Mouse (Mus musculus) intestine, postnatal 0 days (tissue): ENCODE data around the gene Anxa4. TPM values are rescaled to one million over a fixed set of nuclear protein-coding genes. Genes with fewer than 3 reads are reported as not detected.

Experiments
- ATAC-seq: fragments of 200-750 bp; cut with Nextera tagmentation; 2 replicates; pipeline ENCODE4 v1.8.0; 2017; ENCODE audit warnings: mild to moderate bottlenecking, moderate TSS enrichment, moderate library complexity
- H3K27ac ChIP-seq: fragments of 300-500 bp; sonication (generic); 2 replicates; pipeline ENCODE4 v1.5.1; 2014; ENCODE audit warnings: mild to moderate bottlenecking, low read depth, low read length, moderate library complexity
- H3K27me3 ChIP-seq: fragments of 300-500 bp; sonication (generic); replicated peaks from 2 replicates; pipeline ENCODE4 v1.6.1; 2014; ENCODE audit warnings: low read length, mixed read lengths; ENCODE audit not compliant: control insufficient read depth, insufficient read depth
- H3K36me3 ChIP-seq: fragments of 300-500 bp; sonication (generic); 2 replicates; pipeline ENCODE4 v1.6.1; 2014; ENCODE audit warnings: mild to moderate bottlenecking, moderate library complexity; ENCODE audit not compliant: control insufficient read depth, insufficient read depth
- H3K4me1 ChIP-seq: fragments of 300-500 bp; sonication (generic); replicated peaks from 2 replicates; pipeline ENCODE4 v1.6.1; 2014; ENCODE audit warnings: antibody characterized with exemption, low read length, mixed read lengths; ENCODE audit not compliant: control insufficient read depth, insufficient read depth
- H3K4me2 ChIP-seq: fragments of 300-500 bp; sonication (generic); replicated peaks from 2 replicates; pipeline ENCODE4 v1.6.1; 2014; ENCODE audit warnings: low read depth, mild to moderate bottlenecking, moderate library complexity
- H3K4me3 ChIP-seq: fragments of 300-500 bp; sonication (generic); 2 replicates; pipeline ENCODE4 v1.5.1; 2014; ENCODE audit warnings: low read depth, low read length
- H3K9ac ChIP-seq: fragments of 300-500 bp; sonication (generic); 2 replicates; pipeline ENCODE4 v1.6.1; 2014; ENCODE audit warnings: mild to moderate bottlenecking, low read depth, low read length
- H3K9me3 ChIP-seq: fragments of 300-500 bp; sonication (generic); 2 replicates; pipeline ENCODE4 v1.6.1; 2016; ENCODE audit warnings: mixed run types; ENCODE audit not compliant: control insufficient read depth
- CTCF ChIP-seq: sonication (generic); IDR thresholded peaks from 2 replicates; pipeline ENCODE4 v1.5.1; 2016; ENCODE audit warnings: low read depth, mild to moderate bottlenecking, control low read depth, antibody characterized with exemption, moderate library complexity
- WGBS: fragments of 180-500 bp; shearing (Covaris S2); extraction: QIAGEN DNeasy Blood & Tissue Kit; methylation state at CpG from one replicate; pipeline ENCODE4 v1.1.7; 2014; 5-methylcytosine and 5-hydroxymethylcytosine counted together
- polyA plus RNA-seq: library from polyadenylated mRNA; unstranded; fragments of >200 nt; fragmentation: Nextera tagmentation; extraction: Ambion mirVana; gene quantifications from 2 replicates; pipeline ENCODE4 v1.2.1, GENCODE M21; 2015

The Anxa4 gene
- 541 and 578 TPM in 2 replicates for polyA plus RNA-seq

DNA sequence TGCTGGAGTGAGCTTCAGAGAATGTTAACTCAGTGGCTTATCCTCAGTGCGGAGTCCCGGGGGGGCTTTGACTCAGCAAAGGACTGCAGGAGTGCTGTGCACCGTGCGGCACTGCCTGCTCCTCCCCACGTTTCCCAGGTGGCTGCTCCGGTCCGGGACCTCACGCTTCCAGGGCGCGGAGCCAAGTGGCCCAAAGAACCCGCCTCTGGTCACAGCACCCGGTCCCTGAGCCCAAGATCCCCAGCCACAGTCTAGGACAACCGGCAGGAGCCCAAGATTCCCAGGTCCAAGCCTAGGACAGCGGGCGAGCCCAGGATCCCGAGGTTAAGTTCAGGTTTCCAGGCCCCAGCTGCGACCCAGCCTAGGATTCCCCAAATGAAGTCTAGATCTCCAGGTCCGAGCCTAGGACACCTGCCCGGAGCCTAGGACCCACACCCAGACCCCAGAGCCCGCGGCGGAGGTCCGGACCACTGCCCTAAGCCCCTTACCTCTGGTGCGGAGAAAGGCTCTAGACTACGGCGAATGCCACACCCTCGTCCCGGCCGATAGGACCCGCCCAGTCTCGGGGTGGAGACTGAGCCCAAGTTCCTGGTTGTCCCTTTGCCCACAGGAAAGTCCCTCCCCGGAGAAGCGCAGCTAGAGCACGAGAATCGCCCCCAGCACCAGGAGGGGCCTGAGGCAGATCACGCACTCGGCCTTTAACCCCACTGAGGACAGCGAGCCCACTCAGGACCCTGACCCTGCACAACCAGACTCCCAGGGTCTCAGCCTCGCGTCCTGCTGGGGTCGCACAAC is at the start of gene Anxa4:
TSS of gene Anxa4 (minus strand) at position 564 of the 795 bp plus-strand sequence.
- H3K4me3 ChIP-seq, result peak within 1 kb of the TSS; percentile 73
- peak; percentile 83 for ATAC-seq
- peak within 1 kb of the TSS; percentile 70 for H3K27ac ChIP-seq
- no peak for TF ChIP-seq CTCF
- H3K27me3 ChIP-seq, result no peaks in the 10 kb centered on the region
- WGBS, result under 1% methylated on average over 41 of the region's 41 CpGs
- peak within 1 kb of the TSS; percentile 76 for H3K9ac ChIP-seq
- H3K4me2 ChIP-seq, result peak within 1 kb of the TSS; percentile 93
- H3K36me3 ChIP-seq, result no peaks in the 10 kb centered on the region
- peaks cover 14% of the 10 kb centered on the region; the same call in 1 of the 2 replicates for H3K4me1 ChIP-seq
- H3K9me3 ChIP-seq, result no peaks in the 10 kb centered on the region

DNA sequence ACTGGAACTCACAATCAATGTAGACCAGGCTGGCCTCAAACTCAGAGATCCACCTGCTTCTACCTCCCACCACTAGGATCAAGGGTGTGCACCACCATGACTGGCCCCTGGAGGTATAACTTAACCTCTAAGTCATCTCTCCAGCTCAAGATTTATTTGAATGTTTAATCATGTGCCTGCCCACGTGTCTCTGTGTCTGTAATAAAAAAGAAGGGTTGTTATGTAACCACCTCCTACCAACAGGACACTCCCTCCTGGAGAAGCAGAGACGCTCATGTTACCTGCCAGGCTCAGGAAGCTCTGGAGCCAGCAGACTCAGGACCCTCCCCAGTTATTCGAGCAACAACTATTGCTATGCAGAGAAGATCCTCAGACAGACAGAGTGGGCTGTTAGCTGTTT is 48.6 kb upstream of the Anxa4 start:
- Histone ChIP-seq H3K27ac (no peak overlapping the region), H3K4me2 (no peak overlapping the region), H3K9ac (no peak overlapping the region), H3K36me3 (no peaks in the 10 kb centered on the region), H3K4me3 (no peak overlapping the region), H3K27me3 (no peaks in the 10 kb centered on the region), H3K9me3 (no peaks in the 10 kb centered on the region), H3K4me1 (no peaks in the 10 kb centered on the region)
- peak; percentile 45; the same call in 1 of the 2 replicates for ATAC-seq
- WGBS, result 39% methylated on average over 3 of the region's 3 CpGs
- no peak for TF ChIP-seq CTCF

DNA sequence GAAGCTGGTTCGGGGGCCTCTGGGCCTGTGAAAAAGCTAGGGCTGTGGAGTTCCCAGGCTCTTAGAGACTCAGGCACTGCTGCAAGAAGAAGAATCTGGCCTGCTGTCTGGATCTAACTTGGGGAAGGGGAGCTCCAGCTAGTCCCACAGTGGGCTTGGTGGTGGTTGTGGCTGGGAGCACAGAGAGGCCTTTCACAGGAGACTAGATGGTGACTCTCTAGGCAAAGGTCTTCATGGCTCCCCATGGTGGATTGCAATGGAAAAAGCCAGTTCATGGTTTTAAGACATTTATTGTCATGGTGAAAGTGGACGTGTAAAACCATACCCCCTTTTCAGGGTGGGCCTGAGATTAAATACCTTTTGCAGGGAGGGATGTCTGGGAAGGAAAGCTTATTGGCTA is 45.7 kb upstream of the Anxa4 start:
- Histone ChIP-seq H3K9ac (no peak overlapping the region), H3K4me2 (no peak overlapping the region), H3K27ac (no peak overlapping the region), H3K36me3 (no peaks in the 10 kb centered on the region), H3K4me3 (no peak overlapping the region), H3K9me3 (no peaks in the 10 kb centered on the region), H3K4me1 (no peaks in the 10 kb centered on the region), H3K27me3 (no peaks in the 10 kb centered on the region)
- no peak for ATAC-seq
- TF ChIP-seq CTCF, result no peak
- WGBS, result 67% methylated on average over 2 of the region's 2 CpGs

DNA sequence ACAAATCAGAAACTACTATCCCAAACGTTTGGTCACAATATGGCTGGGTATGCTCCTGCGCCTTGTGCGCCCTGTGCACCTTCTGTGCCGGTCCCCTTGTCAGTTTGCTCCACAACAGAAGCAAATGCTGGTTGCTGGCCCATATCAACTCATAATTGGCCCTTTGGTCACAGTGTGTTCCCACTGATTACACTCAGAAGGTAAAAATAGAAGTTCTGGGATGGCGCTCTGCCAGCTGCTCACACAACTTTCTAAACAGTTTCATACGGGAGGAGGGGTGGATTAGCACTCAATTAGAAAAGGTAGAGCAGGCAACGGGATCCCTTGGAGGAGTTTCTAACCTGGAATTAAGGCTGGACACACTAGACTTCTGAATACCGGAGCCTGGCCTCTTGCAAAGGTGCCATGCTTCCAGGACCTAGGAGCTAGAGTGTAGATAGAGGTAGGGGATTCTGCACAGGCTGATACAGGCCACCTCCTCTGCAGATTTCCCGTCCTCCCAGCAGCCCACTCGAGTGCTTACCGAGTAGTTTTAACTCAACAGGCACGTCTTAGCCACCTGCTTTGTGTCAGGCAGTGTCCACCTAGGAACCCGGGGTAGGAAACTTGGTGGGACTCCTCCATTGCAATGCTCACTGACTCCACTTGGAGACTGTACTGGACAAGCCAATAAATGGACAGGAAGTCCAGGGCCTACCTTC is 39.6 kb upstream of the Anxa4 start:
- Histone ChIP-seq H3K4me2 (no peak overlapping the region), H3K4me1 (no peaks in the 10 kb centered on the region), H3K27me3 (no peaks in the 10 kb centered on the region), H3K27ac (0 out of 2 replicates have a peak overlapping the region, but pooled peaks have one; percentile 1), H3K36me3 (no peaks in the 10 kb centered on the region), H3K9ac (no peak overlapping the region), H3K9me3 (no peaks in the 10 kb centered on the region), H3K4me3 (no peak overlapping the region)
- WGBS, result 72% methylated on average over 13 of the region's 13 CpGs
- TF ChIP-seq CTCF, result no peak
- no peak for ATAC-seq

DNA sequence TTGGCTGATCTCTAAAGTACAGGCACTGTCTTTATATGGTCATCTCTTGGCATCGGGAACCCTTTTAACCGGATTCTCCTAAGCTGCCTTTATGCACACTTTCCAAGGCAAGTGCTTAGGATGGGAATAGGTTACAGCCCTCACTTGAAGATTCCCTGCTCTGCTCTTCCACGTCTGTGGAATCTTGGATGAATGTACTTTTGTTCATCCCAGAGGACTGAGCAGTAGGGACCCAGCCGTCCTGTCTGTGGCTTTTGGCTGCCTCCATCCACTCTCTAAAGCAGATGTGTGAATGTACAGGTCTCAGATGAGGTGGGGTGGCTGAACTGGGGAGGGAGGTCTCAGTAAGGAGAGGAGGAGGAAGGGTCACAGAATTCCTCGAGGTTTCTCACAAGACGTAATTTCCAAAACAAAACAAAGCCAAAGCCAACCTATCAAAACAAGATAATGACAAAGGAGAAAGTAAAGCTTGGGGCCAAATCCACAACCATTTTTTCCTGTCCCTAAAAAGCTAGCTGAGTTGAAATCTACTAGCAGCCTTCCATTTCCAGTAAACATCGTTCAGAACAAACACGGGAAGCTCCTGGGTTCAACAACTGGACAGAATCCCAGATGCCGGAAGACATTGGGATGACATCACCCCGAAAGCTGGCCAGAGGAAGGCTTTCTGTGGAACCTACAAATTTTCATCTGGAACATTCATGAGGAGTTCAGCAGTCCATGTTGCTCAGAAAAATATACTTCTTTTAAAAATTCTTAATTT is 37.5 kb upstream of the Anxa4 start:
- TF ChIP-seq CTCF, result no peak
- no peak overlapping the region for H3K4me3 ChIP-seq
- no peak overlapping the region for H3K9ac ChIP-seq
- 0 out of 2 replicates have a peak, but pooled peaks have one; percentile 8 for ATAC-seq
- 49% methylated on average over 10 of the region's 10 CpGs for whole genome bisulfite sequencing
- H3K4me2 ChIP-seq, result no peak overlapping the region; the same call in 1 of the 2 replicates
- no peaks in the 10 kb centered on the region for H3K36me3 ChIP-seq
- no peaks in the 10 kb centered on the region for H3K9me3 ChIP-seq
- no peaks in the 10 kb centered on the region for H3K27me3 ChIP-seq
- H3K27ac ChIP-seq, result peak overlapping the region; percentile 66
- H3K4me1 ChIP-seq, result no peaks in the 10 kb centered on the region

DNA sequence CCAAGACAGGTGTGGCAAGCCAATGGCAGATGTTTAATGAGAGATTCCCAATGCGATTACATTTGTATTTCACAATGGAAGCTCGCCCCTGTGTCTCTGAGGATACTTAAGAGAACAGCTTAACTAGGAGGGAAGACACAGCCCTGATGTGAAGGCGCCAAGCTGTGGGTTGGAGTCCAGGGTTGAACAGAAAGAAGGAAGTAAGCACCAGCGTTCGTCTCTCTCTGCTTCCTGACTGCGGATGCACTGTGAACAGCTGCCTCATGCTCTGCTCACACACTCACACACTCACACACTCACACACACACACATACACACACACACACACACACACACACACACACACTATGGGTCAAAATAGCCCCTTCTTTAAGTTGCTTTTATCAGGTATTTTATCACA is 36.4 kb upstream of the Anxa4 start:
- TF ChIP-seq CTCF, result no peak
- 83% methylated on average over 6 of the region's 6 CpGs for WGBS
- no peak for ATAC-seq

More for the DNA sequence above, 36.4 kb upstream of the Anxa4 start:
- Histone ChIP-seq H3K9ac (no peak overlapping the region), H3K36me3 (no peaks in the 10 kb centered on the region), H3K9me3 (no peaks in the 10 kb centered on the region), H3K4me2 (no peak overlapping the region), H3K27me3 (no peaks in the 10 kb centered on the region), H3K4me3 (no peak overlapping the region), H3K4me1 (no peaks in the 10 kb centered on the region), H3K27ac (no peak overlapping the region)
